Mouse (Mus musculus) induced T-regulatory cell, adult 2 months (primary cell): Measurements from ENCODE around the gene Numa1.
A peak's percentile ranks its signal among the peaks of the same experiment; 100 is the strongest.

Experiments used
- DNase-seq: peaks from one replicate; pipeline ENCODE4 v3.0.0-alpha.2; 2012; ENCODE audit warnings: low read depth

The Numa1 gene

GRCm38 (mm10) chr7:101937569-101937968 lies 3.7 kb downstream of the Numa1 start:
- no peak for DNase-seq

- DNase-seq, result no peak
Measured at GRCm38 (mm10) chr7:101938348-101938747, 4.4 kb downstream of the Numa1 start.

GRCm38 (mm10) chr7:101939758-101940157 lies 5.8 kb downstream of the Numa1 start:
- DNase-seq, result no peak

- DNase-seq, result peak; percentile 67
Measured at GRCm38 (mm10) chr7:101949008-101949407, 15.1 kb downstream of the Numa1 start.

- no peak for DNase-seq
Measured at GRCm38 (mm10) chr7:101951648-101952047, 17.7 kb downstream of the Numa1 start.

- no peak for DNase-seq
Measured at GRCm38 (mm10) chr7:101952098-101952497, 18.2 kb downstream of the Numa1 start.

- no peak for DNase-seq
Measured at GRCm38 (mm10) chr7:101954163-101954562, 20.3 kb downstream of the Numa1 start.

GRCm38 (mm10) chr7:101955276-101955675 lies 21.4 kb downstream of the Numa1 start:
- DNase-seq, result no peak

- no peak for DNase-seq
Measured at GRCm38 (mm10) chr7:101955862-101956261, 22.0 kb downstream of the Numa1 start.

- DNase-seq, result no peak
Measured at GRCm38 (mm10) chr7:101956481-101956880, 22.6 kb downstream of the Numa1 start.

- DNase-seq, result no peak
Measured at GRCm38 (mm10) chr7:101956911-101957310, 23.0 kb downstream of the Numa1 start.

GRCm38 (mm10) chr7:101962829-101963228 lies 28.9 kb downstream of the Numa1 start:
- no peak for DNase-seq

GRCm38 (mm10) chr7:101963621-101964020 lies 29.7 kb downstream of the Numa1 start:
- DNase-seq, result peak; percentile 38

GRCm38 (mm10) chr7:101964551-101964950 lies 30.6 kb downstream of the Numa1 start:
- DNase-seq, result no peak

- DNase-seq, result peak; percentile 63
Measured at GRCm38 (mm10) chr7:101965606-101966005, 31.7 kb downstream of the Numa1 start.

- DNase-seq, result no peak
Measured at GRCm38 (mm10) chr7:101967256-101967655, 33.3 kb downstream of the Numa1 start.

GRCm38 (mm10) chr7:101968751-101969150 lies 34.8 kb downstream of the Numa1 start:
- no peak for DNase-seq

- peak; percentile 86 for DNase-seq
Measured at GRCm38 (mm10) chr7:101969694-101970428, 36.0 kb downstream of the Numa1 start.

- DNase-seq, result peak; percentile 92
Measured at GRCm38 (mm10) chr7:101970429-101970775, 36.5 kb downstream of the Numa1 start.

GRCm38 (mm10) chr7:101970821-101971461 lies 37.0 kb downstream of the Numa1 start:
- peak; percentile 82 for DNase-seq

- DNase-seq, result no peak
Measured at GRCm38 (mm10) chr7:101971721-101972120, 37.8 kb downstream of the Numa1 start.

- no peak for DNase-seq
Measured at GRCm38 (mm10) chr7:101973730-101974129, 39.8 kb downstream of the Numa1 start.

GRCm38 (mm10) chr7:101974505-101974904 lies 40.6 kb downstream of the Numa1 start:
- DNase-seq, result no peak

GRCm38 (mm10) chr7:101982735-101983134 lies 48.8 kb downstream of the Numa1 start:
- DNase-seq, result no peak
